Mouse (Mus musculus) cerebellum, adult 11-12 months (tissue): ENCODE measurements around the gene Uso1.

Source experiments
- DNase-seq: peaks from one replicate; pipeline ENCODE4 v3.0.0; 2022

Gene Uso1

GRCm38 (mm10) chr5:92198266-92198665, 60.5 kb downstream of the Uso1 start:
- no peak for DNase-seq

GRCm38 (mm10) chr5:92204162-92205036, 66.7 kb downstream of the Uso1 start:
- DNase-seq, result no peak

- no peak for DNase-seq
These were observed 67.4 kb downstream of the Uso1 start for GRCm38 (mm10) chr5:92205184-92205583.

- no peak for DNase-seq
These were observed 68.0 kb downstream of the Uso1 start for GRCm38 (mm10) chr5:92205706-92206105.

GRCm38 (mm10) chr5:92206121-92206520, 68.4 kb downstream of the Uso1 start:
- DNase-seq, result no peak

- no peak for DNase-seq
These were observed 72.5 kb downstream of the Uso1 start for GRCm38 (mm10) chr5:92210205-92210604.

GRCm38 (mm10) chr5:92212231-92212630, 74.5 kb downstream of the Uso1 start:
- DNase-seq, result no peak

GRCm38 (mm10) chr5:92215308-92215707, 77.6 kb downstream of the Uso1 start, which contains the start of gene U90926:
U90926 (minus strand) TSS chr5:92215408.
- DNase-seq, result no peak

- no peak for DNase-seq
These were observed 81.4 kb downstream of the Uso1 start for GRCm38 (mm10) chr5:92218915-92219793.

GRCm38 (mm10) chr5:92219826-92220225, 82.1 kb downstream of the Uso1 start:
- DNase-seq, result no peak

GRCm38 (mm10) chr5:92220287-92220902, 82.7 kb downstream of the Uso1 start:
- peak; percentile 12 for DNase-seq

GRCm38 (mm10) chr5:92227782-92228181, 90.0 kb downstream of the Uso1 start:
- DNase-seq, result no peak

GRCm38 (mm10) chr5:92228776-92229175, 91.0 kb downstream of the Uso1 start:
- DNase-seq, result no peak

GRCm38 (mm10) chr5:92229514-92229913, 91.8 kb downstream of the Uso1 start:
- DNase-seq, result no peak

- no peak for DNase-seq
These were observed 92.6 kb downstream of the Uso1 start for GRCm38 (mm10) chr5:92230306-92230705.

GRCm38 (mm10) chr5:92231836-92232235, 94.1 kb downstream of the Uso1 start:
- DNase-seq, result no peak

GRCm38 (mm10) chr5:92233366-92233765, 95.6 kb downstream of the Uso1 start:
- no peak for DNase-seq

GRCm38 (mm10) chr5:92234939-92235557, 97.3 kb downstream of the Uso1 start:
- no peak for DNase-seq

- DNase-seq, result peak; percentile 50
These were observed 101.8 kb downstream of the Uso1 start for GRCm38 (mm10) chr5:92239333-92240232.

- DNase-seq, result no peak
These were observed 103.0 kb downstream of the Uso1 start for GRCm38 (mm10) chr5:92240769-92241168.

- no peak for DNase-seq
These were observed 107.2 kb downstream of the Uso1 start for GRCm38 (mm10) chr5:92244900-92245299.

- no peak for DNase-seq
These were observed 107.7 kb downstream of the Uso1 start for GRCm38 (mm10) chr5:92245483-92245882.
